Mouse (Mus musculus): ENCODE data around the gene Arhgap18.
A peak's percentile ranks its signal among the peaks of the same experiment; 100 is the strongest.

The Arhgap18 gene

DNA sequence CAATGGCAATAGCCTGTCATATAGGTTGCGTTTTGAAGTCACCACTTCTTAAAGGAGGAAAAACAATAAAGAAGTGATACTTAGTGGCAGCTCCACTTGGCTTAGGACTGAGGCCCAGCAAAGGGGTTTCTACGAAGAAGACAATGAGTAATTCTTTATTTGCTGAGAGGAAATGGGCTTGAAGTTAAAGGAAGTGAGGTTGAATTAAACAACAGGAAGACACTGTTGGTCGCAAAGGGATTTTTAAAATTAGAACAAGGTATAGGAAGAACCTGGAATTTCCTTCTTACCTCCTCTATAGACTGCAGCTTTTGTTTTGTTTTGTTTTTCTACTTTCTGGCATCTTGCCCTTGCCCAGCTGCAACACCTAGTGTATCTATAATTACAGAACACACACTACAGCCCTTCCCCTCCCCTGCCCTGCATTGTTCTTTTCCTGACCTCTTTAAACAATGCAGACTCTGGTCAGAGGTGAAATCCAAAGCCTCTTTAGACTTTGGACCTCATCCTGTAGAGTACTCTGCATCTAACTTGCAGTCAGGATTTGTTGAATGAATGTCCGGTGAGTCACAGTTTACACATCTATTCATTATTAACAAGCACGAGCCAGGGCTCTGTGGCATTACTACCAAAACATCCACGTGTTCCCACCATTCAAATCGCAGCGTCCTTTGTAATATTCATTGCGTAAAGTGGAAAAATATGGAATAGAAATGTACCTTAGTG lies 75.4 kb downstream of the Arhgap18 start:
- no peak for DNase-seq (ENCODE audit: low spot score)

DNA sequence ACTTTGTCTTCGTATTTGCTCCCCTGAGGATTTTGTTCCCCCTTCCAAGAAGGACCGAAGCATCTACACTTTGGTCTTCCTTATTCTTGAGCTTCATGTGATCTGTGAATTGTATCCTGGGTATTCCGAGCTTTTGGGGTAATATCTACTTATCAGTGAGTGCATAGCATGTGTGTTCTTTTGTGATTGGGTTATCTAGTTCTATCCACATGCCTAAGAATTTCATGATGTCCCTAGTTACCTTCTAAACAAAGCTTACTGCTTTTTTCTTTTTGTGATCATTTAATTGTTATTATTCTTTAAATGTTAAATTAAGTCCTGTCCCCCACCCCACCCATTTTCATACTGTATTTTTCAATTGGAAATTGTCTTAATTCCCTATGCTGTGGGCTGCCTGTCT lies 78.8 kb downstream of the Arhgap18 start:
- DNase-seq (ENCODE audit: low spot score) = no peak

DNA sequence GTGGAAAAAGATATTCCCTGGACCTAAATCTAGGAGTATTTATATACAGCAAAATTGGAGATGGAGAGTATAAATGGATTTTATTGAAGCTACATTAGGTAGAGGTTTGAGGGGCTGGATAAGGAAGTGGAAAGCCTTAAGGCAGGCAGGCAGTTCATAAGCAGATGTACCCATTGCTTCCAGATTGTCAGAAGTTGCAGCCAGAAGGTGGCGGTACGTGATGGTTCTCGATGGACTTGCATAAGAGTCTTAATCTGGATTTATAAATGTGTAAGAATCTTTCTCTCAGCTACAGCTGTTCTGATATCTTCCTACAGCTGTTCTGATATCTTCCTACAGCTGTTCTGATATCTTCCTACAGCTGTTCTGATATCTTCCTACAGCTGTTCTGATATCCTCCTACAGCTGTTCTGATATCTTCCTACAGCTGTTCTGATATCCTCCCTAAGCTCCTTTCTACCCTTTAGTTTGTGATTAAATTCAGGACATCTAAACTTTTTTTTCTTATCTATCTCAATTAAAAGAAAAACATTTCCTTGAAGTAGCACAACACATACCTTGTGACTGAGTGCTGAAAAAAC lies 79.5 kb downstream of the Arhgap18 start:
- no peak for DNase-seq (ENCODE audit: low spot score)

DNA sequence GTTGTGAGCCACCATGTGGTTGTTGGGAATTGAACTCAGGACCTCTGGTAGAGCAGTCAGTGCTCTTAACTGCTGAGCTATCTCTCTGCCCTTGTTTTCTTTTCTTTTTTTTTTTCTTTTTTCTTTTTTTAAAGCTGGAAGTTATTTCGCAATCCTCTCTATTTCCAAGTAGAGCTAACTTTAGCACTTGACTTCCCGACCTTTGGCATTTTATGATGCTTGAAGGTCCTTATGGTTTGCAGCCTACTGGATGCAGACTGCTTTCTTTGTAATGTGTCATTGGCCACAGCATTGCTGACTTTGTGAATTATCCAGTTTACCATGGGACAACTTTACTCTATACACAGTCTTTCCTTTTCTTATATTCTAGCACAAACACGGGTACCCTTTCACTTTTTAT lies 80.2 kb downstream of the Arhgap18 start:
- DNase-seq (ENCODE audit: low spot score) = no peak

DNA sequence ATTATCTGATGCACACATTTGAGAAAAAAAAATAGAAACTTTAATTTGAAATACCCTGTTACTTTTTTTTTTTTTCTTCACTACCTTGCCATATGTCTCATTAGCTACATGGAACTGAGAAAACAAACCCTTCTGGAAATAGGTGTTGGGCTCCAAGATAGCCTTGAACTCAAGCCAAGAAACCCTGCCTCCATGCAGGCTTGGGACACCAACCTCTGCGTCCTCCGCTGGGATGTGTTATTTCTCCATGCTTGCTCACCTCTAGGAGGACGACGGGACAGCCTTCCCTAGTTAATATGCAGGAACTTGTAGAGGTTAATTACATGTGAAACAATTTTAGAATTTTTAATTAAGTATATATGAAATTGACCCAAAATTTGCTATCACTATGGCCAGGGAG lies 96.1 kb downstream of the Arhgap18 start:
- DNase-seq (ENCODE audit: low spot score) = no peak

DNA sequence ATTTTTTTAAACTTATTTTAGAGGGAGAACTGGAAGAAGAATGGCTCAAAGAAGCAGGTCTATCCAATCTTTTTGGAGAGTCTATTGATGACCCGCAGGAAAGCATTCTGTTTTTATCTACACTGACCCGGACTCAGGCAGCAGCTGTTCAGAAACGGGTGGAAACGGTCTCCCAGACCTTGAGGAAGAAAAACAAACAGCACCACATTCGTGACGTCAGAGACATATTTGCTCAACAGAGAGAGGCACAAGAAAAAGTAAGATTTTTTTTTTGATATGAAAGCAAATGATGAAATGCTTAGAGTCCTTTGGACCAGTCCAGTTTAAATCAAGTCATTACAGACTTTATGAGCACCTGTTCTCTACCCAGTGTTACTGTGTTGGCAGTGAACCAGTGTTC lies 96.6 kb downstream of the Arhgap18 start:
- DNase-seq (ENCODE audit: low spot score) = no peak

DNA sequence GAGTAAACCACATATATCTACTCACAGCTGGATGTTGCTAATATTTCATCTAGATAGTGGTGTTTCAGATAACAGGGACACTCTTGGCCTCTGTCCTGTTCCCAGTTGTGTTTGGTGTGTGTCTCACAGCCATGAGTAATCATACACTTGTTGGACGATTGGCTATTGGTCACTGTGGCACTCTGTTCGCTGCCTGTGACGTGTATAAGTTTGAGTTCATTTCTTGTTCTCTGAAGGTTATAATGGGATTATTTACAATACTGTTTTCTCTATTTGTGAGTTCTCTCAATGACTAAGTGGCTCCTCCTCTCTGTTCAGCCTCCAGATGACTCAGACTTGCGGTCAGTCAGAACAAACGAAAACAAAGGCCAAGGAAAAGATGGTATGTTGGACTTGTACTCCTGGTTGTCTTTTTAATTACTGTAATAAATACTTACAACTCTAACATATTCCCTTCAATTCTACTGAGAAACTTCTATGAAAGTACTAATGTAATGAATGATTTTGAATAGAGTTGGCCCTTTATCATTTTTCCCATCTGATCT lies 101.4 kb downstream of the Arhgap18 start:
- no peak for DNase-seq (ENCODE audit: low spot score)

DNA sequence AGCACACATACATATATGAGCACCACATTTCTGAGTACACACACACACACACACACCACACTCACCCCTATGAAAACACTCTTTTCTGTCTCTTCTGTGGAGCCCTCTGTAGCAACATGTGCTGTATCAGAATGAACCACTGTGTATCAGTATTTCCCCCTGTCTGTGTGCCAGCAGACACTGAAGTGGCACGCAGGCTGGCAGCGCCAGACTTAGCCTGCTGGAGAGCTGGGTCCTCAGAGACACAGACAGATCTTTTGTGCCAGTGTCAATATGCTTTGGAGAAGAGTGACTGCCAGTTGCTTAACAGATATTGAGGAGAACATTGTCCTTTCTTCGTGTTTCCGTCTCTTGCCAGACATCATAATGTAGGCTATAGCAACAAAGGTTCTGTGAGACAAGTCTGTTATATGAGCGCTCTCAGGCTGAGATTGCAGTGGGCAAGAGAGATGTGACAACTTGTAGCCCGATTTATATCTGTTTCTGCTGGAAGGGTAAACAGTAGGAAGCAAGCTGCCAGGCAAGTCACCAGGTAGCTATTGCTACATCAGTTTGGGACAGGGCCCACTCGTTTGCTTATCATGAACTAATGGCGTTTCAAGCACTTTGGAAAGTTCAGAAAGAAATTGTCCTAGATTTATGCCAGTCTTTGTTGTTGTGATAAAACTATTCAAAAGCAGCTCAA lies 102.8 kb downstream of the Arhgap18 start:
- no peak for DNase-seq (ENCODE audit: low spot score)

DNA sequence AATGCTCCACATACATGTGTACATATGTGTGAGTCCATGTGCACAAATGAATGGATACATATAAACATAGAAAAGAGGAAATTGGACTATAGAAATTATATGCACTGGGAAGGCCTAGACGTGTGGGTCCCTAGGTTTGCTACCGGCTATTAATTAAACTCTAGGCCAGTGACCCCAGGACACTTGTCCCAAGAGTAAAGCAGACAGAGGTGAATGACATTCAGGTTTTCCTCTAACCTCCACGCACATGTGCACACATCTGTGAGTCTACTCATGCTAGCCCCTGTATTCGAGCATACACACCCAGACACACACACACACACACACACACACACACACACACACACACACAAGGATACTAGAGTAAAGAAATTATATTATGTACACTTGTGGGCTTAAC lies 104.4 kb downstream of the Arhgap18 start:
- DNase-seq (ENCODE audit: low spot score) = no peak

DNA sequence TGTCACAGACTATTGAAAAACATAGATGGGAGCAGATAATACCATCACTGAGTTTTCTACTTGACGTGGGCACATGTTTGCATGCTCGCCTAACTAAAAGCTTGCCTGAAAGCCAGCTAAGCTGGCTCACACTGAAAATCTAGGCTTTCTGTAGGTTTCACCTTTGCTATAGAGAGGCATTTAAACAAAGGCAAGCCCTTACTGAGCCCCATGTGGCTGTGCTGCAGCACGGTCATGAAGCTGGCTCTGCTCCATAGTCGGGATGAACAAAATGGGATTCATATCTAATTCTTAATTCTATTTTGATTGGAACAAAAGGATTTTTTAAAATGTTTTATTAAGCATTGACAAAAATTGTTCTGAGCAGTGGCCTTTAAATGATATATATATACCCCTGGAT lies 105.3 kb downstream of the Arhgap18 start:
- DNase-seq (ENCODE audit: low spot score) = no peak

DNA sequence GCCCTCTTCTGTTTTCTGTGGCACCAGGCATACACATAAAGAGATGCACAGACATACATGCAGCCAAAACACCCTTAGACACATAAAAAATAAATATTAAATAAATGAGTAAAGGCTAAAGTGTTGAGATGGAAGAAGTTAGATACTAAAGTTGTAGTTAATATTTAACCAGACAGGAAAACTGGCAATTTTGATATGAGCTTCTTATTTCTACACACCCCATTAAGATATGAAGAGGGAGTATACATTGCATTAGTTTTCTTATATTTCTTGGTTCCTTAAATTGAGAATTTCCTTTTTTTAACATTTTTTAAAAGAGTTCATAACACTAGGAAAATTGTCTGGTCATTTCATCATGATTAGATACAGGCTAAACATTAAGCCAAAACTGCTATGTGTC lies 108.0 kb downstream of the Arhgap18 start:
- no peak for DNase-seq (ENCODE audit: low spot score)

DNA sequence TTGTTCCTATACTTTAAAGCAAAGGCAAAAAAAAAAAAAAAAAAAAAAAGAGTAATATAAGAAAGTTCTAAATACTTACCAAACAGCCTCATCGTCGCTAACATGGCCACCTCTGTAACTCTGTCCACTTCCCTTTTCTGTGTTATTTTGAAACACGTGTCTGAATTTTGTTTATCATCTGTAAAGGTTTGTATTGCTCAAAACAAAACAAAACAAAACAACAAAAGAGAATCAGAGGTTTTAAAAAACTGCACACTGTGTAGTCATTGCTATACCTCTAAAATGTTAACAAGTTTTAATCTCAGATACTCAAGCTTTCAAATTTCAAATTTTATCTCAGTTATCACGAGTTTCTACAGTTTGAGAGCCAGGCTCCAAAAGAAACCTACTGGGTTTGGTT lies 109.0 kb downstream of the Arhgap18 start:
- no peak for DNase-seq (ENCODE audit: low spot score)

DNA sequence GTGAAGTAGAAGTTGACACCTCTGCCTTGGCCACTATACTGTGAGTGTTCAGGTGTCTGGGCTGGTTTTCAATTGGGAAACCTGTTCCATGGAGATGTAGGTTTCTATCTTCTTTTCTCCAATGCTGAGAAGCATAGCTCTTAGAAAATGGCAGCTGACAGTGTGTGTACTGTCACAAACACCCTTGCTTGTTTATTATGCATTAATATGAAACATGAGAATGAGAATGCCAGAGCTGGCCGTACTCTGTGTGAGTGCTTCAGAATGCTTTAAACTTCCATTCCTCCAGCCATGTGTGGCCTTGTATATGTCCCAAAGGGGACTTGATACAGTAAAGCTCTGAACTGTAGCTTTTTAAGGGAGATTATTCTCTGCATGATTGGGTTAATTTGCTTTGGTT lies 110.8 kb downstream of the Arhgap18 start:
- DNase-seq (ENCODE audit: low spot score) = no peak

DNA sequence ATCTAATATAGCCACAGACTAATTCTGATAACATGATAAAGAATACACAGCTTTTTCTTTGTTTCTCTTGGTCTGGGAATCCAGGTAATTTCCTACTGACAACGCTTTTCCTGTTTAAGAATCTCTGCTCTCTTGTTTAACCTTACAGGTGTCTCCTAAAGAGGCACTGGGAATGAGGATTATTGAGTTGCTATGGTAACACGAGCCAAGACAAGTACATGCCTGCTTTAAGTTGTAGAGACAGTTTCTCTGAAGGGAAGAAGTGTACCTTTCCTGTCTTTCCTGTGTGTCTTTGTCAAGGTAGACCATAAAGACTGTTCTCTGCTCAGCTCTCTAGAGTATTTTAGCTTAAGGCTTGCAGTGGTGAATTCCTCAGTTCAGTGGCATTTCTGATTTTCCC lies 117.6 kb downstream of the Arhgap18 start:
- DNase-seq (ENCODE audit: low spot score) = no peak

DNA sequence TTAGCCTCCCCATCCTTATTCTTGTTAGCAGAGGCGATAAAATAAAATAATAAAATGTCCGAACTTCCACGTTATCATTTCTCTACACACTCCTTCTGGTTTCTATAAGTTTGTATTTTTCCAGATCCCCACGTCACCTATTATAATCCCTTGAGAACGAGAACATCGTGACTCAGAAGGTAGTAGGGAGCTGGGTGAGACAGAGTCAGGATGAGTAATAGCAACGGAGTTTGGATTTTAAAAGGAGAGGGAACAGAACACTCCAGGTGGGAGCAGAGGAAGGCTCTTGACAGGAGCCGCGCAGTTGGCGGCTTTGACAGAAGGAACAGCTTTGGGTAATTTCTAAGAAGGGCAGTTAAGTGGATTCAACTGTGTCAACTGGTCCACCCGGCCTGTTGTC lies 124.1 kb downstream of the Arhgap18 start:
- no peak for DNase-seq (ENCODE audit: low spot score)

DNA sequence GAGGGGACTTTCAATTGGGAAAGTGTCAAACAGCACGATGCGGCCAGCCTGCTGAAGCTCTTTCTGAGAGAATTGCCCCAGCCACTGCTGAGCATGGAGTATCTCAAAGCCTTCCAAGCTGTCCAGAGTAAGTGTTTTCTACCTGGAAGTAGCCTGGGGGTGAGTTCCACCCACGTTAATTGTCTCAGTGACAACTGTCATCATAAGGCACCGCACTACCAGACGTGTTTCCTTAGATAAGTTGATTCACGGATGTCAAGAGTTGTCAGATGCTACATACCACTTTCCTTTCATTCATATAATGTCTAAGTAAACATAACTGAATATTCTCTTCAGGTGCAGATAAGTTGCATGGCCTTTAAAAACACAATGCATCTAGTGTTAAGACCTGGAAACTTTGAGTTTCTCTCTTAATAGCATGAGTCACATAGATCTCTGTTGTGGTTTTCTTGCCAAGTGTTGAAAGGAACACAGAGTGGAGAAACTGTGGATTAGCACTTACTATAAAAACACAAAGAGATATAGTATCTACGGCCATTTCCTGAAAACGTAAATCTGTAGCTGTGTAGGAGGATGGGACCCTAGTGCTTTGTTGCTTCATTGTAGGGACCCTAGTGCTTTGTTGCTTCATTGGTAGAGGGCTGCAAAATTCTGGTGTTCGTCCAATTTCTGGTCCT lies 125.8 kb downstream of the Arhgap18 start:
- DNase-seq (ENCODE audit: low spot score) = no peak

DNA sequence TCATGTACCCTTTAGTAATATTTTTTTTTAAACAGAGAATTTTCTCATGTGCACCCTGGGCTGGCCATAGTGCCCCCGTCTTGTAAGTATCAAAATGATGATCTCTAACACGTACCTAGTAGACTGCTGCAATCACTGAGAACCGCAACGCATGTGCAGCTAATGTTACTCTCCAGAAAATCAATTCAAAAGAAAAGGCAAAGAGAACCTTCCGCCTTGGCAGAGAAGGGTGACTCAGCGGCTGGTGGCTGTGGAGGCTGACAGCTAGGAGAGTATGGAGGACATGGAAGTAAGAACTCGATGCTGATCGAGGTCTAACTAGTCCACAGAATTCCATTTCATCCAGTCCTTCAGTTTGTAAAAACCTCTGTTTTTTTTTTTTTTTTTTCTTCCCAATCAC lies 131.7 kb downstream of the Arhgap18 start:
- no peak for DNase-seq (ENCODE audit: low spot score)

DNA sequence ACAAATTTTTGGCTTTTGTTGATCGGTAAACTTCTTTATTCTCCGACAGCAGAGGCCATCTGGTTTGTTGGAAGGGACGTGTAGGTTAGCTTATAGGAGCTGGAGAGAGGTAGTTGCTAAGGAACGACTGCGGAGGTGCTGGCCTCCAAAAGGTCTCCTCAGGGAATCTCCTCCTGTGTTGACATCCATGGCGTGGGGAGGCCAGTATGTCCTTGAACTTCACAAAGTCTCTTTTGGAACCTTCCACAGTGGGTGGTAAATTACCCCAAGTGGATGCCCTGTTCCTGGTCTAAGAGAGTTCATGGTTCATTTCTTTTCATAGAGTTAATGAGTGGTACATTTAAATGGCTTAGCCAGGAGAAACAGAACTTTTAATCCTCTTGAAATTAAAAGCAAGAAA lies 136.0 kb downstream of the Arhgap18 start:
- DNase-seq (ENCODE audit: low spot score) = no peak

DNA sequence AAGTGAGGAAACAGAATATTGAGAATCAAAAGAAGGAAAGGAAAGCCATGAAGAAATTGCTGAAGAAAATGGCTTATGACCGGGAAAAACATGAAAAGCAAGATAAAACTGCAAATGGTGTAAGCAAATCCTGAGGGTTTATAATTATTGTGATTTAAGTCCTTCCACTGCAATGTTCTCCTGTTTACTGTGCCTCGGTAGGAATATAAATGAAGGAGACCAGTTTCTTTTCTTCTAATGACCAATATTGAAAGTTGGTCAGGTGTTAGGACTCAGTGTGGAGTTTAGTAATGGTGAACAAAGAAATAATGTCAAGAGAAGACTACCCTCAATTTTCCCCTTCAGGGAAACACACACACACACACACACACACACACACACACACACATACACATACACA lies 136.5 kb downstream of the Arhgap18 start:
- no peak for DNase-seq (ENCODE audit: low spot score)

DNA sequence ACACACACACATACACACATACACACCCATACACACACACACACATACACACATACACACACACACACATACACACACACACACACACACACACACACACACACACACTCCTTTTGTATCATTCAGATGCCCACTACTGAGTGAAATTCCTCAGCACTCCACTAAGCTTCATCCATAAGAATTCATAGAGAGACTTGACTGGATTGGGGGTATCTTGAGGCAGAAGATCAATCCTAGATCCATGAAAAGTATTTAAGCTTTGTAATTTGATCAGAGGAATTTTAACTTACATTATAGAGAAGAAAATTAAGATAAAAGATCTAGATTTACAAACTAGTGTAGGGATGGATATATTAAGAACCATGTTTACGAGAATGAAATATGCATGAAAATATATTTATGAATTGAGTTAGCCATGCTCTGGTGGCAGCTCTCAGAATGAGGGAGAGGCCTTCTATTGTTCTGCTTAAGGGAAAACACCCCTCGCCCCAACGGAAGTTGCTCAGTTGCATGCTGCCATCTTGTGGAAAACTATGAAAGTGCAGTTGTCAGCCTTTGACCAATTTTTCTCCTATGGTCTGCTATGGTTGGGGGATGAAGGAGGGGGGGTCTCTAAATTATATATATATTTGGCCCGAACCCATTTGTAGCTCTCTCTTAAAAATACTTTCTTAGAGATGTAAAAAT lies 137.2 kb downstream of the Arhgap18 start:
- peak; percentile 66 for DNase-seq (ENCODE audit: low spot score)

DNA sequence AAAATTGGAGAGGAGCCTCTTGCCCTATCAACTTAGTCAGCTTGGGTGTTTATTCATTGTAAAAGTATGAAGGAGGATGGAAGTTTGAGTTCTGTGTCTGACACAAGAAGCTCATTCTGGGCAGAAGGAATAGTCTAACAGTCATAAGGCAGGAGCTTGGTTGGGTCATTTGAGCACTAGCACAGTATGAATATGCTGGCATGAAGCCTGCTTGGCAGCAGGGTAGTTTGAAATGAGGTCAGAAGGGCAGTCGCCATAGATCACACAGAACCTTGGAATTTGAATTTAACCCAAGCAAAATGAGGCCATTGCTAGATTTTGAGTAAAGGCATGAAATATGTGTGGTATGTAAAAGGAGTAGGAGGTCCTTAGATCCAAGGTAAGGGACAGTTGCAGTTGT lies 139.9 kb downstream of the Arhgap18 start:
- no peak for DNase-seq (ENCODE audit: low spot score)

DNA sequence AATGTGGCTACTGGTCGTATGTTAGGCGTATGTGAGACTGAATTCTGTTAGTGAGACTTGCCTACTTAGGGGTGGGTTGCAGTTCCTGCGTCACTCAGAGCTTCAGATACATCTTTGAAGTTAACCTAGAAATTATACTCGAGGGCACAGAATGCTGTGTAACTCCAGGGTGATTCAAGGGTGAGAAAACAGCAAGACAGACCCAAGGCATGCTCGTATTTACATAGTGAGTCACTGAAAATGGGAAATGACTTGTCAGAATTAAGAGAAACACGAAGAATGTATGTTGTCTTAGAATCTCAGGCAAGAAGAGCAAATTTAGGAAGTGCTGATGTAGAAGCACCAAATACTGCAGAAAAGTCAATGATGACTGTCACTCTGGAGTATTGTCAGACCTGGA lies 142.5 kb downstream of the Arhgap18 start:
- no peak for DNase-seq (ENCODE audit: low spot score)
